Mouse (Mus musculus): Measurements from ENCODE around the gene Hoxa7. TPM values are rescaled to one million over a fixed set of nuclear protein-coding genes. Genes with fewer than 3 reads are reported as not detected.

The Hoxa7 gene
- polyA plus RNA-seq, 1 experiment, result 11.5 TPM

DNA sequence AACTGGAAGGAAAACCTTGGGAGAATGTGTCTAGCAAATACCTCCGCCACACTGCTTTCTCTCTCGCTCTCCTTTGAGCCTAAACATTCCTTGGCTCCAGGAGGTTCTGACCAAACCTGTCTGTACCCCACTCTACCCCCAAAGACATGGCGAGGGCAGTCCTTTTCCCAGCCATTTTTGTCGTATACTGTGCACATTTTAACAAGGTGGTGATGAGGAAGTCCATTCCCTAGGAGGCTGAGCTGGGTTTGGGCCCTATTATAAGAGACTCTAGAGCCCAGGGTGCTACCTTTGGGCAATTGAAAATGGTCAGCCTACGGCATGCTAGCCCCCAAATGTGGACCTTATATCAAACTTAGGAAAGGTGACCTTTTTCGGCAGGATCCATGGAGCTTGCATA, 14.2 kb upstream of the Hoxa7 start:
- Histone ChIP-seq H3K4me1 (ENCODE audit: control insufficient read depth, insufficient read depth, insufficient read length, low read length) (no peaks in the 10 kb centered on the region), H3K4me3 (ENCODE audit: insufficient read depth, low read depth, low read length) (no peak overlapping the region)

DNA sequence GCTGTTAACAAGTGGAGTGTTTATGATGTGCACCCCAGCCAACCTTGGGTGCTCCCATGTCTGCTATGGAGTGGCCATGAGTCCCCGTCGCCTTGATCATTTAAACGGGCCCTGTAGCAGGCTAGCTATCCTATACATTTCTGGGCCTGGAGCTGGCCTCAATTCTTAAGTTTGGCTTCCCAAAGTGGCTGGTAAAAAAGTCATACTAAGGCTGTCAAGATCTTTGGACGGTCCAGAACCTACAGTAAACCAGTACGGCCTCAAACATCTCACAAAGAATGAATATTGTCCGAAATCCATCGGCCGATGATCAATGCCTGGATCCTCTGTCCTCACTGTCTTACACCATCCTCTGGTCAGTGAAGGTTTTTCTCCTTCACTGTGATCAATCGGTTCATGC, 13.6 kb upstream of the Hoxa7 start:
- no peak overlapping the region for H3K27ac ChIP-seq (replicated peaks; ENCODE audit: low read depth, low read length)
- H3K4me1 ChIP-seq (ENCODE audit: control insufficient read depth, insufficient read depth, insufficient read length, low read length), result no peaks in the 10 kb centered on the region
- no peak overlapping the region for H3K4me3 ChIP-seq (ENCODE audit: insufficient read depth, low read depth, low read length)

More for the DNA sequence above, 14.2 kb upstream of the Hoxa7 start:
- H3K27ac ChIP-seq (replicated peaks; ENCODE audit: low read depth, low read length), result no peak overlapping the region

GRCm38 (mm10) chr6:52234428-52235140, 12.9 kb upstream of the Hoxa7 start:
- peak overlapping the region; percentile 26; the same call in 1 of the 2 replicates for H3K4me3 ChIP-seq (ENCODE audit: insufficient read depth, low read depth, low read length)
- H3K4me1 ChIP-seq (ENCODE audit: control insufficient read depth, insufficient read depth, insufficient read length, low read length), result no peaks in the 10 kb centered on the region
- H3K27ac ChIP-seq (replicated peaks; ENCODE audit: low read depth, low read length), result no peak overlapping the region

DNA sequence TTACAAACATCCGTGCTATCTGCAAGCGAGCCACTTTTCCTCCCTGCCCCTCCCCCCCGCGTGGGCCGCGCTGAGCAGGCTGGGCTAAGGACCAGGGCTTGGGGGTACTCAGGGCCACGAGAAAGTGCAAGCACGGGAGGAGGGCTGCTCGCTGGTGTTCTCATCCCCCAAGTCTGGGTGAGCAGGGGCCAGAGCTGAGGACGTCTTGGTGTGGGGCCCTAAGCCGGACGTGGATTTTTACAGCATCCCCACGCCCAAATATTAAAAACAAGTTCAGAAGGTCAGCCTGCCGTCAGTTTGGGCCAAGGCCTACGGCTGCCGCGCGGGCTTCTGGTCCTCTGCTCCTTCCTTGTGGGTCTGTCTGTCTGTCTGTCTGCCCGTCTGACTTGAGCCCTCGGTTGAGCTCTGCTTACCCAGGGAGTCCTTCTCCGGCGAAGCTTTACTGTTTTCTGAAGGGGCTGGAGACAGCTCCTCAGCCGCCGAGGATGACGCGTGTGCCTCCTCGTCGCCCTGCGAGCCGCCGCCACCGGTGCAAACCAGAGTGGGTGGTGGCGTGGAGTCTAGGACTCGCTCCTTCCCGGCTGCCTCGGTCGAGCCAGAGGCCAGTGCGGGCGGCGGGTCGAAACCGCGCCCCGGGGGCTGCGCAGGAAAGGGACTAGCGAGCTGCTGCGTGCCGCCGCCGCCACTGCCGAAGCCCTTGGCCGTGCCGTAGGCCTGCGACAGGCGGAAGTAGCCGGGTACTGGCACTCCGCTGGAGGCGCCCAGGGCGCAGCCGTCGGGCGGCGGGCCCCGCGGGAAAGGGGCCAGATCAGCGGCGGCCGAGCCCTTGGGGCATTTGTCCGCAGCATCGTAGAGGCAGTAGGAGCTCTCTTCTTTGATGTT, 12.1 kb upstream of the Hoxa7 start:
- peak overlapping the region; percentile 26; the same call in 1 of the 2 replicates for H3K4me3 ChIP-seq (ENCODE audit: insufficient read depth, low read depth, low read length)
- H3K27ac ChIP-seq (replicated peaks; ENCODE audit: low read depth, low read length), result no peak overlapping the region
- no peaks in the 10 kb centered on the region for H3K4me1 ChIP-seq (ENCODE audit: control insufficient read depth, insufficient read depth, insufficient read length, low read length)

GRCm38 (mm10) chr6:52232984-52233545, 11.4 kb upstream of the Hoxa7 start:
- no peaks in the 10 kb centered on the region for H3K4me1 ChIP-seq (ENCODE audit: control insufficient read depth, insufficient read depth, insufficient read length, low read length)
- no peak overlapping the region for H3K27ac ChIP-seq (replicated peaks; ENCODE audit: low read depth, low read length)
- no peak overlapping the region for H3K4me3 ChIP-seq (ENCODE audit: insufficient read depth, low read depth, low read length)

DNA sequence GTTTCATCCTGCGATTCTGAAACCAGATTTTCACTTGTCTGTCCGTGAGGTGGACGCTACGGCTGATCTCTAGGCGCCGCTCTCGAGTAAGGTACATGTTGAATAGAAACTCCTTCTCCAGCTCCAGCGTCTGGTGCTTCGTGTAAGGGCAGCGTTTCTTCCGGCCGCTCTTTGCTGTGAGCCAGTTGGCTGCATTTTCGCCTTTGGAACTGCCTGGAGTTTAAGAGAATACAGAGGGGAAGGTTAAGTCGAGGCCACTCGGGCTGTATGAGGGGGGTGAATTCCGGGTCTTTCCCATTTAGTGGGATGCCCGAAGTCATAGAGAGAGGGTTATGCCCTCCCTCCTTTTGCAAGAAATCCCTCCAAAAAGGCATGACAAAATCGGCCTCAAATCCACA, 10.9 kb upstream of the Hoxa7 start:
- Histone ChIP-seq H3K4me1 (ENCODE audit: control insufficient read depth, insufficient read depth, insufficient read length, low read length) (no peaks in the 10 kb centered on the region), H3K27ac (replicated peaks; ENCODE audit: low read depth, low read length) (no peak overlapping the region), H3K4me3 (ENCODE audit: insufficient read depth, low read depth, low read length) (no peak overlapping the region)

DNA sequence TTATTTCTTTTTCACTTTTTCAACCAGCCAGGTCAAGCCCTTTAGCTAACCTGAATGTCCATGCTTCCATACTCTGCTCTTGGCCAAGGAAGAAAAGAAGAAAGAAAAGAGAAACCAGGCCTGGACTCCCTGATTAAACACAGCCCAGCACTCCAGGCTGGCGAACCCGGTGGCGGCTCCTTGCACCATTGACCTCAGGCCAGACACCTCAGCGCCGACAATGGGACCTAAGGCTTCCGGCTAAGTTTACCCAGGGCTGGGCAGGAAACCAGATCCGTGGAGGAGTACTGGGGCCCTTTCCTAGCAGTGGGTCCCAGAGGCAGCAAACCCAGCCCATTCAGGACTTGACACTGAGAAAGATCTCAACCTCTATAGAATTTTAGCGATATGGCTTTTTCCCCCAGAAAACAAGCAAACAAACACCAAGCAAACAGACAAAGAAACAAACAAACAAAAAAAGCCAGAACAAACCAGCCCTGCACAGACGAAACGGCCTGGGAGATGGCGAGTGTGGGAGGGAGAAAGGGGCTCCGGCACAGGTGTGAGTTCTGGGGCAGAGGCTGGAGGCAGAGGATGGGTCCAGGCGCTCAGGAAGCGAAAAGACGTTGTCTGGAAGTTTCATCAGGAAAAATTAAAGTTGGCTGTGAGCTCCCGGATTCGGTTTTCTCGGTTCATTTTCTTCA, 10.4 kb upstream of the Hoxa7 start:
- Histone ChIP-seq H3K4me3 (ENCODE audit: insufficient read depth, low read depth, low read length) (no peak overlapping the region), H3K27ac (replicated peaks; ENCODE audit: low read depth, low read length) (no peak overlapping the region)

GRCm38 (mm10) chr6:52230516-52231165, 9.0 kb upstream of the Hoxa7 start, which contains the start of gene Hoxa9:
Gene Hoxa9, minus strand, starts transcription at chr6:52231089.
- Histone ChIP-seq H3K27ac (replicated peaks; ENCODE audit: low read depth, low read length) (no peak within 1 kb of the TSS), H3K4me3 (ENCODE audit: insufficient read depth, low read depth, low read length) (no peak within 1 kb of the TSS), H3K4me1 (ENCODE audit: control insufficient read depth, insufficient read depth, insufficient read length, low read length) (no peaks in the 10 kb centered on the region)

More for the DNA sequence above, 10.4 kb upstream of the Hoxa7 start:
- H3K4me1 ChIP-seq (ENCODE audit: control insufficient read depth, insufficient read depth, insufficient read length, low read length), result no peaks in the 10 kb centered on the region

DNA sequence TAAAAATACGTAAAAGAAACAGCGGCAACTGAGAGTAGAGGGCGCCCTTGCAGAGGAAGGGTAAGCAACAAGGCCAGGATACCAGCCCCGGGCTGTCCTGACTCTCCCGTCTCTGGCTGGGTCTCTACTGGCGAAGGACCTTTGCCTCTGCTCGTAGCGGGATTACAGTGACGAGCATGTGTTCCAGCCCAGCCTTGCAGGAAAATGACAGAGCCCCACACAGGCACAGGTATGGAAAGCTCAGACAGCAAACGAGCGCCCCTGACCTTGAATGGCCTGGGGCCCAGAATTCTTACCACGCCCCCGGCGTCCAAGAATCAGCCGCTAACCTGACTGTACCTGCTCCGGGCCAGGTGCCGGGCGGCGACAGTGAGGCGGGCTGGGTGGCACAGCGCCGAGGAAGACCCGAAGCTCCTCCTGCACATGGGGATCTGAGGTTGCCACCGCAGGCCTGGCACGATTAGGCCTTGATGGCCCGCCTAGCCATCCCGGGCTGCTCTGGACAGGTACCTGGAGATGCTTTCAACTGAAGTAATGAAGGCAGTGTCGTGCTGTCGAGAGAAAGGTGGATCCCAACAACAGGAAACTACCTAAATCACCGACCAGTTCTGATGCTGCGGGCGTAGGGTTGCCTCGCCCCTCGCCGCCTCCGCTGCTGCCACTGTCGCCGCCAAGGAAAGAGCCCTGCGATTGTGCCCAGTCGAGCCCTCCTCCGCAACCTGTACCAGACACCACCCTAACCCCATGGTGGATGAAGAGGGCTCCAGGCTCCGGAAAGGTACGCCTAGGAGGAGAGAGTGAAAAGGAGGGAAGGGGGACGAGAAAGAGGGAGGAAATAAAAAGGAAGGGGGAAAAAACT, 8.1 kb upstream of the Hoxa7 start:
- Histone ChIP-seq H3K4me3 (ENCODE audit: insufficient read depth, low read depth, low read length) (no peak overlapping the region), H3K27ac (replicated peaks; ENCODE audit: low read depth, low read length) (no peak overlapping the region)

DNA sequence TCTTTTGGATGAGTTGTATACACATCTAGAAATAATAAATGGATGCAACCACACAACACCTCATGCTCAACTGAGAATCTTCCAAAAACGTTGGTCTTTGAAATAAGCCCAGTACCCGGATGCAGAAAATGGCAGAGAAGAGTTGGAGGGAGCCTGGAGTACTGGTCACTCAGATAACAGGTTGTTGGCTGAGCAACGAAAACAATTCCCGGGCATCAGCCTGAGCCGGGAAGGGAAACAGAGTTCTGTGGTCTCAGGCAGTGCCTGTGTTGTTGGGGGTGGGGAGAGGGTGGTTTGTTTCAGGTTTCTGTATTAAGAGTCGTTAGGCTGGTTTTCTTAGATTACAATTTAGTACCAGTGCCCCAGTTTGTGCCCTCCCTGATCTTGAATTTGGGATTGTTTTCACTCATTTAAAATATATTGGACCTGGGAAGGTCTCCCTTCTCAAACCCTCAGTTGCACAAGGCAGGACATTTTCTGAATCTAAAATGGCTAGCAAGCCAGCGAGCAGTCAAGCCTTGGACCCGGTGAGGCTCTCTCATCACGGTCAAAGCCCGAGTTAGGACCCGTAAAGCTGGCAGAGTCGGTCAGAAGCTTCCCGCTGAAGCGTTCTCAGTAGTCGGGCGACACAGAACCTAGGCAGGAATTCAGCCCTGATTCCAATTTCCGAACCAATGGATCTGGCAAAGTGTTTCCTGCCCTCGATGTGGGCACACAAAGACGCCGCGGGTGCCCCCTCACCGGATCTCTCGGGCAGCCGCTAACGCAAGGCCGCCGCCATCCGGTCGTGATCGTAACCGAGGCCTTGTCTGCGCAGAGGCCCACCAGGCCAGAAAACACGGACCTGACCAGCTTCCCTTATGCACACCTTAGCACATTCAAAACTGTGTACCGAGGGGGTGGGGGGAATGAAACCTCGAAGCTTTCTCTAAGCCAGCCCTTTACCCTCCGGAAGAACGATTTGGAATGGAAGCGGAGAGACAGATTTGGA, 7.1 kb upstream of the Hoxa7 start:
- Histone ChIP-seq H3K4me1 (ENCODE audit: control insufficient read depth, insufficient read depth, insufficient read length, low read length) (no peaks in the 10 kb centered on the region), H3K27ac (replicated peaks; ENCODE audit: low read depth, low read length) (no peak overlapping the region), H3K4me3 (ENCODE audit: insufficient read depth, low read depth, low read length) (no peak overlapping the region)

More for the DNA sequence above, 8.1 kb upstream of the Hoxa7 start:
- no peaks in the 10 kb centered on the region for H3K4me1 ChIP-seq (ENCODE audit: control insufficient read depth, insufficient read depth, insufficient read length, low read length)

DNA sequence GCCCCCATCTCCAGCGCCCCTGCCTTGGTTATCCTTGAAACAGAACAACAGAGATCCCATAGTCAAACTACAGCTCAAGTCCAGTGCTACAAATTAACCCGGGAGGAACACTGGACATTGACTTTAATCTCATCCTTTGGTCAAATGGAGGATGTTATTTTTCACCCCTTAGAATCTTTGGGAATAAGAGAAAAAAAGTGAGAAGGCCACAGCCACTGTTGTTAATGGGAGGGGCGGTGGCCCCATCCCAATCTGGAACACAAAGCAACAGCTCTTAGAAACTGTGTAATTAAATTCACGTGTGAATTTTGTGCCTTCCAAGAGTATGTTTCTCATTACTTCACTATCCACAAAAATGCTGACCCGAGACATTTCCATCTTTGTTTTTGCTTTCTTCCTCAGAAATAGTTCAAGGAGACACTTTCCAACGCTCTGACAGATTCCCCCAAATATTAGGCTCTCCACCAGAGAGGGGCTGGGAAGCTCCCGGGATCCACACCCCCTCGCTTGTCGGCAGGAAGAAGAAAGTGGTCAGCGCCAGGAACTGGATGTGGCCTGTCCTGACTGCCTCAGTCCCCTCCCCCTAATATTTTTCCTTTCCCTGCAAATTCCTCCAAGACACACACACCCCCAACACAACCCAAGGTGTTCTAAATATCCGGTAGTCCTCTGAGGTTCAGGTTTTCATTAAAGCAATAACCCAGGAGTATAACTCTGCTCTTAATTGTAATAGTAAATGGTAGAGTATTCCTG, 6.0 kb upstream of the Hoxa7 start:
- H3K4me3 ChIP-seq (ENCODE audit: insufficient read depth, low read depth, low read length), result no peak overlapping the region
- no peak overlapping the region for H3K27ac ChIP-seq (replicated peaks; ENCODE audit: low read depth, low read length)

GRCm38 (mm10) chr6:52226569-52227257, 5.1 kb upstream of the Hoxa7 start:
- Histone ChIP-seq H3K4me3 (ENCODE audit: insufficient read depth, low read depth, low read length) (peak overlapping the region; percentile 49), H3K27ac (replicated peaks; ENCODE audit: low read depth, low read length) (no peak overlapping the region)

More for the DNA sequence above, 6.0 kb upstream of the Hoxa7 start:
- H3K4me1 ChIP-seq (ENCODE audit: control insufficient read depth, insufficient read depth, insufficient read length, low read length), result no peaks in the 10 kb centered on the region

More at GRCm38 (mm10) chr6:52226569-52227257, 5.1 kb upstream of the Hoxa7 start:
- no peaks in the 10 kb centered on the region for H3K4me1 ChIP-seq (ENCODE audit: control insufficient read depth, insufficient read depth, insufficient read length, low read length)

All from brown adipose tissue, adult 24 weeks (tissue).